Mouse (Mus musculus) small intestine, adult 2 months (tissue): ENCODE data around the gene 1110051M20Rik. TPM values are rescaled to one million over a fixed set of nuclear protein-coding genes. Genes with fewer than 3 reads are reported as not detected.
"Not testable (repeated sequence)": the region's sequence is repeated elsewhere in the genome, so short reads cannot be mapped to it uniquely, and the experiment has no call there.

ENCODE experiments used
- H3K27ac ChIP-seq: fragments of 200-500 bp; 2 replicates; pipeline ENCODE4 v1.5.1; 2012; ENCODE audit warnings: low read depth, low read length, control low read depth, inconsistent platforms; ENCODE audit not compliant: insufficient read depth
- H3K27me3 ChIP-seq: fragments of 200-500 bp; 2 replicates; pipeline ENCODE4 v1.6.1; 2012; ENCODE audit warnings: mild to moderate bottlenecking, moderate library complexity, low read length, inconsistent platforms; ENCODE audit not compliant: control insufficient read depth, insufficient read depth
- H3K36me3 ChIP-seq: fragments of 200-500 bp; 2 replicates; pipeline ENCODE4 v1.6.1; 2012; ENCODE audit warnings: mild to moderate bottlenecking, low read length, control low read depth, inconsistent platforms; ENCODE audit not compliant: control insufficient read depth, insufficient read depth
- H3K4me1 ChIP-seq: fragments of 200-500 bp; 2 replicates; pipeline ENCODE4 v1.6.1; 2012; ENCODE audit warnings: low read length, inconsistent platforms, mixed read lengths; ENCODE audit not compliant: control insufficient read depth, insufficient read depth, insufficient read length
- H3K4me3 ChIP-seq: fragments of 200-500 bp; 2 replicates; pipeline ENCODE4 v1.5.1; 2012; ENCODE audit warnings: low read depth, mild to moderate bottlenecking, control low read depth, inconsistent platforms, low read length, moderate library complexity
- CTCF ChIP-seq: fragments of 200-500 bp; IDR thresholded peaks from 2 replicates; pipeline ENCODE4 v1.5.1; 2012; ENCODE audit warnings: low read depth, mild to moderate bottlenecking, control low read depth, inconsistent platforms, low read length, moderate library complexity, mixed read lengths; ENCODE audit not compliant: insufficient replicate concordance, insufficient read length; ENCODE audit errors: extremely low read depth
- POLR2A ChIP-seq: fragments of 200-500 bp; IDR thresholded peaks from 2 replicates; pipeline ENCODE4 v1.6.1; 2012; ENCODE audit warnings: low read depth, mild to moderate bottlenecking, control low read depth, inconsistent platforms, low read length, moderate library complexity
- WGBS: fragments of 180-500 bp; shearing (Covaris S2); methylation state at CpG from one replicate; pipeline ENCODE4 v1.1.7; 2018; 5-methylcytosine and 5-hydroxymethylcytosine counted together
- polyA plus RNA-seq: library from polyadenylated mRNA; depleted of rRNA; stranded (reverse); fragments of >200 nt; gene quantifications from 2 replicates; pipeline ENCODE4 v1.2.3, GENCODE M21; 2012

Gene 1110051M20Rik
- polyA plus RNA-seq, 1 experiment: 3.9 TPM

- H3K27ac ChIP-seq: no peak overlapping the region
- peaks cover 21% of the 10 kb centered on the region for H3K27me3 ChIP-seq
- H3K4me3 ChIP-seq: no peak overlapping the region
- WGBS: 65% methylated on average over 8 of the region's 8 CpGs
- H3K36me3 ChIP-seq: no peaks in the 10 kb centered on the region
- TF ChIP-seq POLR2A (no peak), CTCF (no peak)
- peaks cover 9% of the 10 kb centered on the region; the same call in 1 of the 2 replicates for H3K4me1 ChIP-seq
Observed at GRCm38 (mm10) chr2:91254725-91255380, 189.7 kb downstream of the 1110051M20Rik start.

GRCm38 (mm10) chr2:91252512-91252911, 192.0 kb downstream of the 1110051M20Rik start:
- TF ChIP-seq CTCF: no peak
- no peak for TF ChIP-seq POLR2A
- peaks cover 9% of the 10 kb centered on the region; the same call in 1 of the 2 replicates for H3K4me1 ChIP-seq
- WGBS: 68% methylated on average over 4 of the region's 4 CpGs
- no peak overlapping the region for H3K27ac ChIP-seq
- H3K4me3 ChIP-seq: no peak overlapping the region
- H3K27me3 ChIP-seq: peaks cover 21% of the 10 kb centered on the region
- no peaks in the 10 kb centered on the region for H3K36me3 ChIP-seq

GRCm38 (mm10) chr2:91252001-91252400, 192.5 kb downstream of the 1110051M20Rik start:
- Histone ChIP-seq H3K27ac (no peak overlapping the region), H3K36me3 (no peaks in the 10 kb centered on the region), H3K4me1 (peaks cover 6% of the 10 kb centered on the region; the same call in 1 of the 2 replicates), H3K27me3 (peaks cover 17% of the 10 kb centered on the region), H3K4me3 (no peak overlapping the region)
- TF ChIP-seq POLR2A (no peak), CTCF (no peak)
- 71% methylated on average over 4 of the region's 4 CpGs for WGBS

- no peak overlapping the region for H3K4me3 ChIP-seq
- no peaks in the 10 kb centered on the region for H3K27me3 ChIP-seq
- TF ChIP-seq POLR2A (no peak), CTCF (no peak)
- H3K36me3 ChIP-seq: no peaks in the 10 kb centered on the region
- H3K4me1 ChIP-seq: peaks cover 2% of the 10 kb centered on the region
- no peak overlapping the region for H3K27ac ChIP-seq
- WGBS: 87% methylated on average over 4 of the region's 4 CpGs
Observed at GRCm38 (mm10) chr2:91248366-91248765, 196.1 kb downstream of the 1110051M20Rik start.

- TF ChIP-seq POLR2A: no peak
- no peak for TF ChIP-seq CTCF
- Histone ChIP-seq H3K27me3 (no peaks in the 10 kb centered on the region), H3K36me3 (no peaks in the 10 kb centered on the region), H3K27ac (no peak overlapping the region), H3K4me1 (peaks cover 3% of the 10 kb centered on the region), H3K4me3 (no peak overlapping the region)
- WGBS: 61% methylated on average over 5 of the region's 5 CpGs
Observed at GRCm38 (mm10) chr2:91244557-91245228, 199.8 kb downstream of the 1110051M20Rik start.

- Histone ChIP-seq H3K27me3 (no peaks in the 10 kb centered on the region), H3K4me1 (peaks cover 3% of the 10 kb centered on the region), H3K36me3 (no peaks in the 10 kb centered on the region), H3K4me3 (no peak overlapping the region), H3K27ac (no peak overlapping the region)
- no peak for TF ChIP-seq POLR2A
- no peak for TF ChIP-seq CTCF
- WGBS: 55% methylated on average over 3 of the region's 3 CpGs
Observed at GRCm38 (mm10) chr2:91243416-91243815, 201.1 kb downstream of the 1110051M20Rik start.

- Histone ChIP-seq H3K4me3 (no peak overlapping the region), H3K27ac (no peak overlapping the region), H3K36me3 (no peaks in the 10 kb centered on the region), H3K4me1 (peaks cover 3% of the 10 kb centered on the region), H3K27me3 (no peaks in the 10 kb centered on the region)
- 26% methylated on average over 5 of the region's 5 CpGs for WGBS
- no peak for TF ChIP-seq CTCF
- TF ChIP-seq POLR2A: no peak
Observed at GRCm38 (mm10) chr2:91242547-91242946, 202.0 kb downstream of the 1110051M20Rik start.

- not testable (repeated sequence) for H3K4me1 ChIP-seq, H3K36me3 ChIP-seq, H3K27me3 ChIP-seq
- H3K27ac ChIP-seq: peak overlapping the region; percentile 69
- WGBS: 6% methylated on average over 4 of the region's 4 CpGs
- H3K4me3 ChIP-seq: peak overlapping the region; percentile 61; the same call in 1 of the 2 replicates
Observed at GRCm38 (mm10) chr2:91237511-91238080, 206.9 kb downstream of the 1110051M20Rik start.
